Mouse (Mus musculus): ENCODE measurements around the gene Gm39115. TPM values are rescaled to one million over a fixed set of nuclear protein-coding genes. Genes with fewer than 3 reads are reported as not detected.
"Not testable (repeated sequence)": the region's sequence is repeated elsewhere in the genome, so short reads cannot be mapped to it uniquely, and the experiment has no call there.

Gm39115 gene
- polyA plus RNA-seq, 1 experiment from 2014 or later, result not detected

- no peak within 1 kb of the TSS for H3K27ac ChIP-seq
- H3K4me3 ChIP-seq, result no peak within 1 kb of the TSS
- H3K36me3 ChIP-seq, result no peaks in the 10 kb centered on the region
- ATAC-seq (ENCODE audit: low FRiP score), result no peak
- H3K9me3 ChIP-seq, result no peaks in the 10 kb centered on the region
- WGBS, result 79% methylated on average over 1 of the region's 1 CpGs
- no peaks in the 10 kb centered on the region for H3K4me1 ChIP-seq (replicated peaks)
- no peak within 1 kb of the TSS for H3K4me2 ChIP-seq
- H3K27me3 ChIP-seq, result peaks cover 6% of the 10 kb centered on the region; the same call in 1 of the 2 replicates
- no peak within 1 kb of the TSS for H3K9ac ChIP-seq
Measured at GRCm38 (mm10) chr7:142144507-142144906, 8.7 kb upstream of the Gm39115 start, which contains the start of gene Gm45337. Gene Gm45337, minus strand, starts transcription at chr7:142144607.

- not testable (repeated sequence) for H3K9ac ChIP-seq; H3K4me3 ChIP-seq; H3K9me3 ChIP-seq; H3K4me2 ChIP-seq; H3K27me3 ChIP-seq; H3K36me3 ChIP-seq; ATAC-seq (ENCODE audit: low FRiP score); H3K4me1 ChIP-seq (replicated peaks); H3K27ac ChIP-seq
- 65% methylated on average over 1 of the region's 1 CpGs for WGBS
Measured at GRCm38 (mm10) chr7:142143506-142144010, 7.7 kb upstream of the Gm39115 start.

GRCm38 (mm10) chr7:142140696-142141095, 4.9 kb upstream of the Gm39115 start:
- Histone ChIP-seq H3K4me2 (no peak overlapping the region), H3K4me3 (no peak overlapping the region), H3K4me1 (replicated peaks) (no peaks in the 10 kb centered on the region), H3K27ac (no peak overlapping the region), H3K36me3 (no peaks in the 10 kb centered on the region), H3K27me3 (peaks cover 6% of the 10 kb centered on the region; the same call in 1 of the 2 replicates), H3K9ac (no peak overlapping the region), H3K9me3 (no peaks in the 10 kb centered on the region)
- no peak for ATAC-seq (ENCODE audit: low FRiP score)
- 49% methylated on average over 1 of the region's 1 CpGs for WGBS

- H3K36me3 ChIP-seq, result no peaks in the 10 kb centered on the region
Measured at GRCm38 (mm10) chr7:142134206-142134995, 1.4 kb downstream of the Gm39115 start.

GRCm38 (mm10) chr7:142128843-142129242, 7.0 kb downstream of the Gm39115 start:
- Histone ChIP-seq H3K9ac (no peak overlapping the region), H3K4me2 (no peak overlapping the region), H3K9me3 (no peaks in the 10 kb centered on the region), H3K27me3 (0 out of 2 replicates have a peak, but pooled peaks cover 6% of the 10 kb centered on the region), H3K36me3 (no peaks in the 10 kb centered on the region), H3K27ac (no peak overlapping the region), H3K4me3 (no peak overlapping the region), H3K4me1 (replicated peaks) (no peaks in the 10 kb centered on the region)
- 68% methylated on average over 4 of the region's 4 CpGs for WGBS
- no peak for ATAC-seq (ENCODE audit: low FRiP score)

More at GRCm38 (mm10) chr7:142134206-142134995, 1.4 kb downstream of the Gm39115 start:
- Histone ChIP-seq H3K4me3 (no peak overlapping the region), H3K4me1 (replicated peaks) (no peaks in the 10 kb centered on the region), H3K4me2 (no peak overlapping the region), H3K9me3 (no peaks in the 10 kb centered on the region), H3K27ac (no peak overlapping the region), H3K9ac (no peak overlapping the region), H3K27me3 (0 out of 2 replicates have a peak, but pooled peaks cover 6% of the 10 kb centered on the region)
- ATAC-seq (ENCODE audit: low FRiP score), result no peak
- WGBS, result 67% methylated on average over 4 of the region's 4 CpGs

- not testable (repeated sequence) for H3K9ac ChIP-seq; ATAC-seq (ENCODE audit: low FRiP score); H3K27me3 ChIP-seq; H3K36me3 ChIP-seq; H3K4me3 ChIP-seq; H3K4me1 ChIP-seq (replicated peaks); H3K27ac ChIP-seq; H3K4me2 ChIP-seq; H3K9me3 ChIP-seq
- WGBS, result 100% methylated on average over 1 of the region's 1 CpGs
Measured at GRCm38 (mm10) chr7:142120629-142121028, 15.2 kb downstream of the Gm39115 start, which contains the start of gene Gm45618. Gene Gm45618, minus strand, starts transcription at chr7:142120729.

GRCm38 (mm10) chr7:142119632-142120031, 16.2 kb downstream of the Gm39115 start:
- H3K27ac ChIP-seq, result no peak overlapping the region
- no peak overlapping the region for H3K9ac ChIP-seq
- WGBS, result 17% methylated on average over 5 of the region's 5 CpGs
- no peaks in the 10 kb centered on the region for H3K4me1 ChIP-seq (replicated peaks)
- no peak for ATAC-seq (ENCODE audit: low FRiP score)
- H3K4me3 ChIP-seq, result no peak overlapping the region
- no peaks in the 10 kb centered on the region for H3K36me3 ChIP-seq
- H3K27me3 ChIP-seq, result no peaks in the 10 kb centered on the region
- no peaks in the 10 kb centered on the region for H3K9me3 ChIP-seq
- no peak overlapping the region for H3K4me2 ChIP-seq

- 66% methylated on average over 5 of the region's 5 CpGs for WGBS
- Histone ChIP-seq H3K4me2 (no peak overlapping the region), H3K4me3 (no peak overlapping the region), H3K9ac (no peak overlapping the region), H3K4me1 (replicated peaks) (no peaks in the 10 kb centered on the region), H3K36me3 (no peaks in the 10 kb centered on the region), H3K9me3 (no peaks in the 10 kb centered on the region), H3K27me3 (no peaks in the 10 kb centered on the region), H3K27ac (no peak overlapping the region)
- ATAC-seq (ENCODE audit: low FRiP score), result no peak
Measured at GRCm38 (mm10) chr7:142104747-142105146, 31.1 kb downstream of the Gm39115 start.

GRCm38 (mm10) chr7:142097776-142098175, 38.1 kb downstream of the Gm39115 start:
- 8% methylated on average over 9 of the region's 9 CpGs for WGBS
- H3K4me1 ChIP-seq (replicated peaks), result peaks cover 34% of the 10 kb centered on the region
- H3K27me3 ChIP-seq, result peaks cover 11% of the 10 kb centered on the region
- H3K27ac ChIP-seq, result no peak overlapping the region
- peak; percentile 45; the same call in 1 of the 2 replicates for ATAC-seq (ENCODE audit: low FRiP score)
- H3K9me3 ChIP-seq, result no peaks in the 10 kb centered on the region
- H3K4me2 ChIP-seq, result peak overlapping the region; percentile 14; the same call in 1 of the 2 replicates
- H3K9ac ChIP-seq, result 0 out of 2 replicates have a peak overlapping the region, but pooled peaks have one; percentile 26
- no peaks in the 10 kb centered on the region for H3K36me3 ChIP-seq
- H3K4me3 ChIP-seq, result no peak overlapping the region

- ATAC-seq (ENCODE audit: low FRiP score), result no peak
- Histone ChIP-seq H3K36me3 (no peaks in the 10 kb centered on the region), H3K27me3 (peaks cover 11% of the 10 kb centered on the region), H3K9ac (no peak overlapping the region), H3K4me2 (peak overlapping the region; percentile 79; the same call in 1 of the 2 replicates), H3K9me3 (no peaks in the 10 kb centered on the region), H3K4me3 (peak overlapping the region; percentile 88; the same call in 1 of the 2 replicates), H3K4me1 (replicated peaks) (peaks cover 45% of the 10 kb centered on the region), H3K27ac (no peak overlapping the region)
- 69% methylated on average over 4 of the region's 4 CpGs for WGBS
Measured at GRCm38 (mm10) chr7:142096701-142097100, 39.1 kb downstream of the Gm39115 start.

GRCm38 (mm10) chr7:142095183-142095931, 40.5 kb downstream of the Gm39115 start, which contains the start of gene Dusp8:
Gene Dusp8, minus strand, starts transcription at chr7:142095843.
- H3K4me3 ChIP-seq, result peak within 1 kb of the TSS; percentile 88
- H3K9me3 ChIP-seq, result no peaks in the 10 kb centered on the region
- WGBS, result under 1% methylated on average over 62 of the region's 63 CpGs
- H3K9ac ChIP-seq, result peak within 1 kb of the TSS; percentile 99
- no peaks in the 10 kb centered on the region for H3K36me3 ChIP-seq
- peak within 1 kb of the TSS; percentile 98 for H3K27ac ChIP-seq
- peaks cover 11% of the 10 kb centered on the region for H3K27me3 ChIP-seq
- peak within 1 kb of the TSS; percentile 79 for H3K4me2 ChIP-seq
- peaks cover 58% of the 10 kb centered on the region for H3K4me1 ChIP-seq (replicated peaks)
- peak; percentile 75 for ATAC-seq (ENCODE audit: low FRiP score)

Data from hindbrain, embryonic 13.5 days (tissue).